Mouse (Mus musculus) heart, embryonic 16.5 days (tissue): ENCODE results near the gene Vsx2. TPM values are rescaled to one million over a fixed set of nuclear protein-coding genes. Genes with fewer than 3 reads are reported as not detected.

ENCODE experiments used
- ATAC-seq: fragments of 200-750 bp; cut with Nextera tagmentation; replicated peaks from 2 replicates; pipeline ENCODE4 v1.8.0; 2017; ENCODE audit warnings: moderate number of reproducible peaks; ENCODE audit not compliant: insufficient read depth, low FRiP score; ENCODE audit errors: extremely low read depth
- H3K27ac ChIP-seq: fragments of 300-500 bp; sonication (generic); 2 replicates; pipeline ENCODE4 v1.5.1; 2014; ENCODE audit warnings: mild to moderate bottlenecking, low read length, control low read depth, moderate library complexity
- H3K27me3 ChIP-seq: fragments of 300-500 bp; sonication (generic); 2 replicates; pipeline ENCODE4 v1.6.1; 2014; ENCODE audit warnings: low read length, mixed read lengths; ENCODE audit not compliant: control insufficient read depth, insufficient read depth
- H3K36me3 ChIP-seq: fragments of 300-500 bp; sonication (generic); 2 replicates; pipeline ENCODE4 v1.6.1; 2014; ENCODE audit not compliant: control insufficient read depth, insufficient read depth
- H3K4me1 ChIP-seq: fragments of 300-500 bp; sonication (generic); 2 replicates; pipeline ENCODE4 v1.6.1; 2014; ENCODE audit warnings: low read length, mixed read lengths; ENCODE audit not compliant: control insufficient read depth, insufficient read depth
- H3K4me2 ChIP-seq: fragments of 300-500 bp; sonication (generic); 2 replicates; pipeline ENCODE4 v1.6.1; 2014; ENCODE audit warnings: low read depth, mild to moderate bottlenecking, control low read depth, low read length
- H3K4me3 ChIP-seq: fragments of 300-500 bp; sonication (generic); 2 replicates; pipeline ENCODE4 v1.5.1; 2014; ENCODE audit warnings: mild to moderate bottlenecking, control low read depth, low read length
- H3K9ac ChIP-seq: fragments of 300-500 bp; sonication (generic); 2 replicates; pipeline ENCODE4 v1.6.1; 2014; ENCODE audit warnings: low read length, control low read depth
- H3K9me3 ChIP-seq: fragments of 300-500 bp; sonication (generic); replicated peaks from 2 replicates; pipeline ENCODE4 v1.6.1; 2016; ENCODE audit warnings: low read length; ENCODE audit not compliant: control insufficient read depth
- WGBS: fragments of 180-500 bp; shearing (Covaris S2); extraction: QIAGEN DNeasy Blood & Tissue Kit; methylation state at CpG from one replicate; pipeline ENCODE4 v1.1.7; 2014; 5-methylcytosine and 5-hydroxymethylcytosine counted together
- polyA plus RNA-seq: library from polyadenylated mRNA; unstranded; fragments of >200 nt; fragmentation: Nextera tagmentation; extraction: Ambion mirVana; gene quantifications from 2 replicates; pipeline ENCODE4 v1.2.1, GENCODE M21; 2015

The Vsx2 gene
- polyA plus RNA-seq, 1 experiment from 2014 or later, result not detected

- H3K4me1 ChIP-seq, result no peaks in the 10 kb centered on the region
- no peak overlapping the region for H3K4me3 ChIP-seq
- WGBS, result 15% methylated on average over 8 of the region's 8 CpGs
- H3K36me3 ChIP-seq, result no peaks in the 10 kb centered on the region
- ATAC-seq, result no peak
- no peak overlapping the region for H3K4me2 ChIP-seq
- no peak overlapping the region for H3K27ac ChIP-seq
- H3K9me3 ChIP-seq, result no peaks in the 10 kb centered on the region
- H3K27me3 ChIP-seq, result peaks cover 8% of the 10 kb centered on the region; the same call in 1 of the 2 replicates
- no peak overlapping the region for H3K9ac ChIP-seq
These were observed 28.8 kb downstream of the Vsx2 start for GRCm38 (mm10) chr12:84598324-84598723.

- Histone ChIP-seq H3K36me3 (no peaks in the 10 kb centered on the region), H3K9ac (no peak overlapping the region), H3K4me2 (no peak overlapping the region), H3K4me3 (no peak overlapping the region), H3K27ac (no peak overlapping the region), H3K27me3 (no peaks in the 10 kb centered on the region), H3K9me3 (no peaks in the 10 kb centered on the region), H3K4me1 (no peaks in the 10 kb centered on the region)
- ATAC-seq, result no peak
- WGBS, result 85% methylated on average over 6 of the region's 7 CpGs
These were observed 34.4 kb downstream of the Vsx2 start for GRCm38 (mm10) chr12:84604001-84604400.

- H3K36me3 ChIP-seq, result no peaks in the 10 kb centered on the region
- 74% methylated on average over 7 of the region's 7 CpGs for WGBS
- H3K4me1 ChIP-seq, result no peaks in the 10 kb centered on the region
- no peak for ATAC-seq
- no peak overlapping the region for H3K4me3 ChIP-seq
- no peak overlapping the region for H3K4me2 ChIP-seq
- H3K27me3 ChIP-seq, result no peaks in the 10 kb centered on the region
- H3K9ac ChIP-seq, result no peak overlapping the region
- no peaks in the 10 kb centered on the region for H3K9me3 ChIP-seq
- H3K27ac ChIP-seq, result no peak overlapping the region
These were observed 36.3 kb downstream of the Vsx2 start for GRCm38 (mm10) chr12:84605860-84606259.

GRCm38 (mm10) chr12:84611718-84612117 lies 42.2 kb downstream of the Vsx2 start:
- H3K4me3 ChIP-seq, result no peak overlapping the region
- no peak for ATAC-seq
- no peak overlapping the region for H3K27ac ChIP-seq
- H3K9ac ChIP-seq, result no peak overlapping the region
- no peaks in the 10 kb centered on the region for H3K27me3 ChIP-seq
- no peaks in the 10 kb centered on the region for H3K36me3 ChIP-seq
- H3K4me1 ChIP-seq, result no peaks in the 10 kb centered on the region; the same call in 1 of the 2 replicates
- H3K4me2 ChIP-seq, result no peak overlapping the region
- H3K9me3 ChIP-seq, result no peaks in the 10 kb centered on the region
- 84% methylated on average over 10 of the region's 10 CpGs for WGBS

- Histone ChIP-seq H3K27ac (no peak overlapping the region), H3K4me3 (no peak overlapping the region), H3K9ac (no peak overlapping the region), H3K4me1 (no peaks in the 10 kb centered on the region; the same call in 1 of the 2 replicates), H3K9me3 (no peaks in the 10 kb centered on the region), H3K36me3 (no peaks in the 10 kb centered on the region), H3K4me2 (no peak overlapping the region), H3K27me3 (no peaks in the 10 kb centered on the region)
- ATAC-seq, result no peak
- 61% methylated on average over 8 of the region's 8 CpGs for WGBS
These were observed 43.0 kb downstream of the Vsx2 start for GRCm38 (mm10) chr12:84612518-84612917.

- 87% methylated on average over 11 of the region's 11 CpGs for WGBS
- Histone ChIP-seq H3K9me3 (no peaks in the 10 kb centered on the region), H3K27me3 (no peaks in the 10 kb centered on the region), H3K4me3 (no peak overlapping the region), H3K4me1 (no peaks in the 10 kb centered on the region; the same call in 1 of the 2 replicates), H3K9ac (no peak overlapping the region), H3K36me3 (no peaks in the 10 kb centered on the region), H3K27ac (no peak overlapping the region), H3K4me2 (no peak overlapping the region)
- no peak for ATAC-seq
These were observed 44.4 kb downstream of the Vsx2 start for GRCm38 (mm10) chr12:84614001-84614400.

GRCm38 (mm10) chr12:84614524-84614923 lies 45.0 kb downstream of the Vsx2 start:
- H3K9me3 ChIP-seq, result no peaks in the 10 kb centered on the region
- no peak overlapping the region for H3K9ac ChIP-seq
- no peak overlapping the region for H3K4me2 ChIP-seq
- H3K4me1 ChIP-seq, result no peaks in the 10 kb centered on the region; the same call in 1 of the 2 replicates
- WGBS, result 53% methylated on average over 7 of the region's 7 CpGs
- no peak for ATAC-seq
- no peak overlapping the region for H3K4me3 ChIP-seq
- H3K27me3 ChIP-seq, result no peaks in the 10 kb centered on the region
- H3K36me3 ChIP-seq, result no peaks in the 10 kb centered on the region
- H3K27ac ChIP-seq, result no peak overlapping the region

- under 1% methylated on average over 34 of the region's 34 CpGs for WGBS
- H3K4me1 ChIP-seq, result no peaks in the 10 kb centered on the region; the same call in 1 of the 2 replicates
- ATAC-seq, result peak; percentile 99
- peak within 1 kb of the TSS; percentile 91 for H3K9ac ChIP-seq
- H3K9me3 ChIP-seq, result no peaks in the 10 kb centered on the region
- no peaks in the 10 kb centered on the region for H3K36me3 ChIP-seq
- H3K4me3 ChIP-seq, result peak within 1 kb of the TSS; percentile 81
- H3K4me2 ChIP-seq, result peak within 1 kb of the TSS; percentile 66
- H3K27ac ChIP-seq, result peak within 1 kb of the TSS; percentile 8; the same call in 1 of the 2 replicates
- no peaks in the 10 kb centered on the region for H3K27me3 ChIP-seq
These were observed 47.5 kb downstream of the Vsx2 start, which contains the start of gene Abcd4 for GRCm38 (mm10) chr12:84616977-84617630. Gene Abcd4 (minus strand): TSS chr12:84617413.

- Histone ChIP-seq H3K27me3 (no peaks in the 10 kb centered on the region), H3K4me1 (no peaks in the 10 kb centered on the region; the same call in 1 of the 2 replicates), H3K4me2 (peak overlapping the region; percentile 66), H3K36me3 (no peaks in the 10 kb centered on the region), H3K9me3 (no peaks in the 10 kb centered on the region), H3K27ac (no peak overlapping the region), H3K9ac (peak overlapping the region; percentile 63), H3K4me3 (peak overlapping the region; percentile 81)
- ATAC-seq, result 0 out of 2 replicates have a peak, but pooled peaks have one; percentile 49
- WGBS, result 8% methylated on average over 10 of the region's 10 CpGs
These were observed 48.1 kb downstream of the Vsx2 start for GRCm38 (mm10) chr12:84617663-84618062.
